Mouse (Mus musculus): ENCODE results near the gene Trio. TPM values are rescaled to one million over a fixed set of nuclear protein-coding genes. Genes with fewer than 3 reads are reported as not detected.

The Trio gene
- polyA plus RNA-seq, 1 experiment from 2014 or later: 2.8 TPM

DNA sequence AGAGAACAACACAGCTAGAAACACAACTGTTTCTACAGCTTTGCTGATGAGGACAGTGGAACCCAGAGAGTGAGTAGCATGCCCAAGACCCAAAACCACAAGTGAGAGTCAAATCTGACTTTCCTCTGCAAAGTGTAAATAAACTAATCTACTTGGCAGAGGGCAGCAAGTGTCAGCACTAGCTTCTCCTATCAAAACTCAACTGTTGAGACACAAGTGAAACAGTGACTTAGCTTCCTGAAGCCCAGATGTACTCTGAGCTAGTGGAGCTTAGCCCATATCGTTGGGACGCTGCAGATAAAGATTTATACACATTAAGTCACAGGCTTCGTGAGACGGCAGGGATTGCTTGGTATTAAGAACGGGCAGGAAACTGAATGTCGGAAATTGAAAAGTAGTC is 60.8 kb downstream of the Trio start:
- no peak overlapping the region for H3K27ac ChIP-seq (replicated peaks)
- H3K4me3 ChIP-seq (replicated peaks): no peak overlapping the region
- H3K36me3 ChIP-seq (replicated peaks): no peaks in the 10 kb centered on the region
- ATAC-seq (ENCODE audit: insufficient read depth): no peak
- no peak overlapping the region for H3K4me2 ChIP-seq
- 28% methylated on average over 6 of the region's 6 CpGs for WGBS (ENCODE audit: insufficient replicate concordance)
- H3K4me1 ChIP-seq (replicated peaks): peaks cover 16% of the 10 kb centered on the region
- no peaks in the 10 kb centered on the region for H3K9me3 ChIP-seq (replicated peaks)
- H3K27me3 ChIP-seq: no peaks in the 10 kb centered on the region
- no peak overlapping the region for H3K9ac ChIP-seq

DNA sequence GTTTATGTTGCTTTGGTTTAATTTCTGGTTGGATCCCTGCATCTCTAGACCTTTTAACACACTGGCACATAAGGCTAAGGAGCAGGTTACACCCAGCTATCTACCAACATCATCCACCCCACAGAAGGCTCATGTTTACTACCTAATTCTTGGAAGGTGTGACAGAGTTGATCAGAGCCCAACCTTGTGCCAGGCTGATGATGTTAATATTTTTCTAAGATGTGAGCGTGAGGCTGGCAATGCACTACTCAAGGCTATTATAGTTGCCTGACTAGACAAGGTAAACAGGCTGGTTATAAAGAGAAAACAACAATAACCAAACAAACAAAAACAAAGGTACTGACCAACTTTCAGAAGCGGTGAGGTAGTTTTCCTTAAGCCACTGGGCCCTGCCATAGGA is 62.1 kb downstream of the Trio start:
- Histone ChIP-seq H3K27ac (replicated peaks) (no peak overlapping the region), H3K4me1 (replicated peaks) (peaks cover 16% of the 10 kb centered on the region), H3K36me3 (replicated peaks) (no peaks in the 10 kb centered on the region), H3K9ac (no peak overlapping the region), H3K4me3 (replicated peaks) (no peak overlapping the region), H3K4me2 (no peak overlapping the region), H3K27me3 (no peaks in the 10 kb centered on the region), H3K9me3 (replicated peaks) (no peaks in the 10 kb centered on the region)
- no peak for ATAC-seq (ENCODE audit: insufficient read depth)
- 78% methylated on average over 2 of the region's 2 CpGs for WGBS (ENCODE audit: insufficient replicate concordance)

DNA sequence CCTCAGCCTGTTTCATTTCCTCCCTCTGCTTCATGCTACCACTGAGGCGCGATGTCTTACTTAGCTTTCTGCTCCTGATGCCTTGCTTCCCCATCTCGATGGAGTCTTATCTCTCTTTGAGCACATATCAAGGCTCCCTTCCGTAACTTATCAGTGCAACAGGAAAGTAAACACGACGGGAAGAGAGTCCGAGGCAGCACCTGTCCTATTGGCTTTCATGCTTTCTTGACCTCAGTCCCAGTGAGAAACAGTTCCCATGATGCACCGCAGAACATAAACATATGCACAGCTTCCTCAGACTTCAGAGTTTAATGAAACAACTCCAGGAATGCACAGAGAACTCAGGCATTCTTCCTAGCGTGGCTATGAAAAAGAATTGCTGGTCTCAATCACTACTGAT is 65.0 kb downstream of the Trio start:
- peaks cover 10% of the 10 kb centered on the region for H3K4me1 ChIP-seq (replicated peaks)
- no peaks in the 10 kb centered on the region for H3K27me3 ChIP-seq
- H3K27ac ChIP-seq (replicated peaks): no peak overlapping the region
- no peak overlapping the region for H3K4me2 ChIP-seq
- H3K4me3 ChIP-seq (replicated peaks): no peak overlapping the region
- H3K36me3 ChIP-seq (replicated peaks): no peaks in the 10 kb centered on the region
- ATAC-seq (ENCODE audit: insufficient read depth): no peak
- no peak overlapping the region for H3K9ac ChIP-seq
- WGBS (ENCODE audit: insufficient replicate concordance): 20% methylated on average over 9 of the region's 9 CpGs
- H3K9me3 ChIP-seq (replicated peaks): no peaks in the 10 kb centered on the region

DNA sequence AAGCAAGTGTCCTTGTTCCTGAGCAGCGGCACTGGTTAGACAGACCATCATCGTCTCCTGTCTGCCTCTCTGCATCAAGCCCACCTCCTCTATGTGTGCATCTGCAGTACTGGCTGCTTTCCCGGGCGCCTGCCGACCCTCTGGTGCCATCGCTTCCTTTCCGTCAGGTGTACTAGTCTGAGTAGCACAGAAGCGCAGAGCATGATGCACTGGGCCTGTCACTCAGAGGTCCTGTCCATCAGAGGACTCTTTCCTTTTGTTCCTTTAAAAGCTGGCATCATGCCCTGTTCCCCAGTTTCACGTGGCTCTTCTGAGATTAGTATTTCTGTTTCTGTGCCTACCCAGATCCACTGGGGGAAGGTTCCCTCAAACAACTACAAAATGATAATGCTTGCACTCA is 67.8 kb downstream of the Trio start:
- Histone ChIP-seq H3K9ac (no peak overlapping the region), H3K4me1 (replicated peaks) (peaks cover 14% of the 10 kb centered on the region), H3K27me3 (no peaks in the 10 kb centered on the region), H3K27ac (replicated peaks) (no peak overlapping the region), H3K9me3 (replicated peaks) (no peaks in the 10 kb centered on the region), H3K36me3 (replicated peaks) (no peaks in the 10 kb centered on the region), H3K4me3 (replicated peaks) (no peak overlapping the region), H3K4me2 (no peak overlapping the region)
- no peak for ATAC-seq (ENCODE audit: insufficient read depth)
- 66% methylated on average over 9 of the region's 9 CpGs for WGBS (ENCODE audit: insufficient replicate concordance)

DNA sequence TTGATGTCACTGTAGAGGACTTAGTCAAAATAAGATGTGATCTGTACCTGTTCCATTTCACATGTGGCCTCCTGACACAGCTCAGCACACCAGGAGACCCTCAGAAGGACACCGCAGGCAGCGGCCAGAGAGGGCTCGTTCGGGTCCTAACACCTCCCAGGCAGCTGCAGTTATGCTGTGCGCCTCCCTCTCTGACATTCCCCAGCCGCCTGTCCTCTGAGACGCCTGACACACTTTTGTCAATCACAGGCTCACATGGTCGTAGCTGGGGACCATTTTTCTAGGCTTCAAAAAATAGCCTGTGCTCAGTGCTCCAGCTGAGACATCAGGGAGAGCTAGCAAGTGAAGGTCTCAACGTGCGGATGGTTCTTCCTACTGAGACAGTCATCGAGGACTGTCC is 70.0 kb downstream of the Trio start:
- H3K4me1 ChIP-seq (replicated peaks): peaks cover 9% of the 10 kb centered on the region
- no peaks in the 10 kb centered on the region for H3K27me3 ChIP-seq
- ATAC-seq (ENCODE audit: insufficient read depth): no peak
- WGBS (ENCODE audit: insufficient replicate concordance): 62% methylated on average over 11 of the region's 11 CpGs
- no peak overlapping the region for H3K9ac ChIP-seq
- H3K9me3 ChIP-seq (replicated peaks): no peaks in the 10 kb centered on the region
- H3K4me2 ChIP-seq: no peak overlapping the region
- no peak overlapping the region for H3K27ac ChIP-seq (replicated peaks)
- no peaks in the 10 kb centered on the region for H3K36me3 ChIP-seq (replicated peaks)
- no peak overlapping the region for H3K4me3 ChIP-seq (replicated peaks)

DNA sequence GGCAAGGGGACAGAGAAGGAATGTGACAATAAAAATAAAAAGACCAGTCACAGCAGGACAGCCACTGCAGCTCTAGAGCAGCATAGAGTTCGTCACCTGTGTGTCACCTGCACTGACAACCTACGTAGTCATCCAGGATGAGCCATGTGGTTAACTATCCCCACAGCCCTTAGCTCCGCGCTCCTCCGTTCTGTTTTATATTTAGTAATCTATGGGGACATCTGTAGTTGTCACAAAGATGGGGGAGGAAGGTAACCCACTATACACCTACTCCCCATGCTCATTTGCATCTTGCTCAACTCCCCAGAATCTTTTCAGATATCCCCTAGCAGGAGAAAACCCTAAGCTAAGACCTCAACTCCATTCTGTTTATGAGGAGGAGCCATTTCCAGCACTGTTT is 71.3 kb downstream of the Trio start:
- 0 out of 2 replicates have a peak, but pooled peaks cover 4% of the 10 kb centered on the region for H3K4me1 ChIP-seq (replicated peaks)
- H3K9ac ChIP-seq: no peak overlapping the region
- no peaks in the 10 kb centered on the region for H3K36me3 ChIP-seq (replicated peaks)
- no peak overlapping the region for H3K27ac ChIP-seq (replicated peaks)
- H3K4me2 ChIP-seq: no peak overlapping the region
- no peaks in the 10 kb centered on the region for H3K9me3 ChIP-seq (replicated peaks)
- no peaks in the 10 kb centered on the region for H3K27me3 ChIP-seq
- no peak for ATAC-seq (ENCODE audit: insufficient read depth)
- 68% methylated on average over 5 of the region's 5 CpGs for WGBS (ENCODE audit: insufficient replicate concordance)
- no peak overlapping the region for H3K4me3 ChIP-seq (replicated peaks)

DNA sequence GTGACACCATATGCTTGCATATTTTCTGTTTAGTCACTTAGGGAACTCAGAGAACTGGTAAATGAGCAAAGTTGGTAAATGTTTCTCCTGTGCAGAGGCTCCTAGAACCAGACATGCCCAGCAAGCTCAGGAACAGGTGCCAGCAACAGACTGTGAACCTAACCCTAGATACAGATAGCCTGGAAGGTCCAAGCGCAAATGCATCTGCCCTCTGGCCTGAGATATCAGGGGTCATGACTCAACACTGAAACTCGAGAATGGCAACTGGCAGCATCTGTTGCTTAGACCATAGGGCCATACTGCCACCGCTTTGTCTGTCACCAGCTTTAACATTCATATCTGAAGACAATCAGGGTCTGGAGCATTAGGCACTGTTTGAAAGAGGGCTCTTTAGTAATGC is 72.1 kb downstream of the Trio start:
- Histone ChIP-seq H3K9ac (no peak overlapping the region), H3K4me3 (replicated peaks) (no peak overlapping the region)
- no peak for ATAC-seq (ENCODE audit: insufficient read depth)

DNA sequence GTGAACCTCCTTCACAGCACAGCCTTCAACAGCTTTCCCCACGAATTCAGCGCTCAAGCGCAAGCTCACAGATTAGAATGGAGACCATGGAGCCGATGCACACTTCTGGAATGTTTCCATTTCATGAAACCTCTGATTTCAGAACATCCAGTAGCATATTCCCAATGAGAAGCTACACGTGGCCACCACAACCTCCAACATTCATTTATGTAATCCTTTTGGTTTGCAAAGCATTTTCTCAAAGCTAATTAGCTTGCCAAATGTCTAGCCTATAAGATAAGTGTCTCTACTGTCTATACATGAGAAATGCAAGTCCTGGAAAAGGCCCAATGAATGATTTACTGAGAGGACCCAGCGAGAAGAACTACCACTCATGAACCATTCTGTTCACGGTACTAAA is 74.5 kb downstream of the Trio start:
- 0 out of 2 replicates have a peak, but pooled peaks cover 4% of the 10 kb centered on the region for H3K4me1 ChIP-seq (replicated peaks)
- H3K4me2 ChIP-seq: no peak overlapping the region
- WGBS (ENCODE audit: insufficient replicate concordance): 76% methylated on average over 7 of the region's 7 CpGs
- no peaks in the 10 kb centered on the region for H3K27me3 ChIP-seq
- no peak for ATAC-seq (ENCODE audit: insufficient read depth)
- no peaks in the 10 kb centered on the region for H3K36me3 ChIP-seq (replicated peaks)
- H3K4me3 ChIP-seq (replicated peaks): no peak overlapping the region
- no peak overlapping the region for H3K27ac ChIP-seq (replicated peaks)
- H3K9ac ChIP-seq: no peak overlapping the region
- no peaks in the 10 kb centered on the region for H3K9me3 ChIP-seq (replicated peaks)

More for the DNA sequence above, 72.1 kb downstream of the Trio start:
- H3K4me2 ChIP-seq: no peak overlapping the region
- 0 out of 2 replicates have a peak, but pooled peaks cover 4% of the 10 kb centered on the region for H3K4me1 ChIP-seq (replicated peaks)
- no peaks in the 10 kb centered on the region for H3K36me3 ChIP-seq (replicated peaks)
- H3K27ac ChIP-seq (replicated peaks): no peak overlapping the region
- H3K9me3 ChIP-seq (replicated peaks): no peaks in the 10 kb centered on the region
- no peaks in the 10 kb centered on the region for H3K27me3 ChIP-seq
- 63% methylated on average over 3 of the region's 3 CpGs for WGBS (ENCODE audit: insufficient replicate concordance)

DNA sequence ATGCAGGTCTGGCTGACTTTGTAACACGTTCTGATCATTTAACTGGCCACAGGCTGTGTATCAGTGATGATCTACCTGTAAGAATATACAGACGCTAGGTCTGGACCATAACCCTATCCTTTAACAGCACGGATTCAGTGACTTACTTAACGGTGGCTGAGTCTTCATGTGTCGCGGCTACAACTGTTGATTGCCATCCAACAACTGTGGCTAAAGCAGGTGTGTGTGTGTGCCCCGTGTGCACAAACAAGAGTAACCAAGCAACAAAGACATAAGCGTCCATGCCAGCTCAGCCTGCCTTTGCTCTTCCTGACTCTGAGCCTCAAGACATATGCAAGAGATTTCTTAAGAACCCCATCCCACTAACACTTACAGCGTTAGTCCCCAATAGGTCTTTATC is 76.5 kb downstream of the Trio start:
- H3K4me2 ChIP-seq: no peak overlapping the region
- H3K9me3 ChIP-seq (replicated peaks): no peaks in the 10 kb centered on the region
- H3K9ac ChIP-seq: no peak overlapping the region
- 0 out of 2 replicates have a peak, but pooled peaks cover 4% of the 10 kb centered on the region for H3K4me1 ChIP-seq (replicated peaks)
- H3K36me3 ChIP-seq (replicated peaks): no peaks in the 10 kb centered on the region
- no peak overlapping the region for H3K4me3 ChIP-seq (replicated peaks)
- H3K27me3 ChIP-seq: no peaks in the 10 kb centered on the region
- H3K27ac ChIP-seq (replicated peaks): no peak overlapping the region
- no peak for ATAC-seq (ENCODE audit: insufficient read depth)
- 70% methylated on average over 9 of the region's 9 CpGs for WGBS (ENCODE audit: insufficient replicate concordance)

DNA sequence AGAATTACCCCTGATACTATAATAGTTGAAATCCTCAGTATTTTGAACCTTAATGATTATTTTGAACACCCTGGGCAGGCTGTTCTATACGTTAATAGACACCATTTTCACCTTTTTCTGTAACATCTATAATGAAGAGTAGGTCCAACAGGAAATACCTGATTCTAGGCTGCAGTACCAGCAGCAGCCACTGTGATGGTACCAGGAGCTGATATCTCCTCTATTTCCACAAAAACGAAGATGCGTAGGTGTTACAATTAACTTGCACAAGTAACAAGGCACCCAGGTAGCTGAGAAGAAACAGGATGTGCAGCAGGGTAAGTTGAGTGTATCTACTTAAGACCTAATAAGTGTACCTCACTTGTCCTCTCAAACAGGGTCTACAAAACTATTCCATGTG is 77.8 kb downstream of the Trio start:
- Histone ChIP-seq H3K9me3 (replicated peaks) (no peaks in the 10 kb centered on the region), H3K36me3 (replicated peaks) (no peaks in the 10 kb centered on the region), H3K4me3 (replicated peaks) (no peak overlapping the region), H3K27me3 (no peaks in the 10 kb centered on the region), H3K4me2 (no peak overlapping the region), H3K4me1 (replicated peaks) (no peaks in the 10 kb centered on the region), H3K27ac (replicated peaks) (no peak overlapping the region), H3K9ac (no peak overlapping the region)
- ATAC-seq (ENCODE audit: insufficient read depth): no peak
- WGBS (ENCODE audit: insufficient replicate concordance): 66% methylated on average over 3 of the region's 3 CpGs

DNA sequence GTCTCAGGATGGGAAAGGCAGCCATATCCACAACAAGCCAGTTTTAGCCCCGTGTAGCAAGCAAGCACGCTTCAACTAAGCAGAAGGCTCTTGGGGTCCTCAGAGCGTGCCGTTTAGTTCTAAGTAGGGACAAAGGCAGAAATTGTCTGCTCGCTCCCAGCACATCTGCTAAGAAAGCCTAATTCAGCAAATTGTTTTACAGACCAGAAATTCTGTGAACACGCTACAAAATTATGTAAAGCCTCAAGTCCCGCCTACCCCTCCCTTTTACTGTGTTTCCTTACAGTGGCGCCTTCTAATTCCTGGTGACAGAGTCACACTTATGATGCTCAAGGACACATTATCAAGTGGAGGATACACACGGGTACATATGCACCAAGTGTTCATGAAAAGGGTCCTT is 80.1 kb downstream of the Trio start:
- no peak overlapping the region for H3K27ac ChIP-seq (replicated peaks)
- no peak overlapping the region for H3K4me3 ChIP-seq (replicated peaks)
- 66% methylated on average over 9 of the region's 9 CpGs for WGBS (ENCODE audit: insufficient replicate concordance)
- no peak overlapping the region for H3K4me2 ChIP-seq
- no peaks in the 10 kb centered on the region for H3K27me3 ChIP-seq
- H3K9me3 ChIP-seq (replicated peaks): no peaks in the 10 kb centered on the region
- no peak for ATAC-seq (ENCODE audit: insufficient read depth)
- H3K4me1 ChIP-seq (replicated peaks): no peaks in the 10 kb centered on the region; the same call in 1 of the 2 replicates
- H3K9ac ChIP-seq: no peak overlapping the region
- no peaks in the 10 kb centered on the region for H3K36me3 ChIP-seq (replicated peaks)

DNA sequence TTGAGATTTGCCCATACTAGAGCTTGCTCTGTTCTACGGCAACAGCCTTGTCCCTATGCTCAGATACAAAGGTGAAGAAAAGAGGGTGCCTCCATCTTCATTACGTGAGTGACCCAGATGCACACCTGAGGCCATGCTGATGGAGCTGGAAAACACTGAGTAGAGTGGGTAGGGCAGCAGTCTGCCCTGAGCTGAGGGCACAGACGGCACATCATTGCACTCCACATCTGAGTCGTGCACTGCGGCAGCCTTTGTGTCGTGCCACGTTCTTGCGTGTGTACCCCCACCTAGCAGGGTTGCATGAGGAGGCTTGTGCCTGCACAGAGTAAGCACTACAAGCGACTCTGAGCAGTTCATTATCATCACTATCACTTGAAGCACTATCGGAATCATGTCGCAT is 80.8 kb downstream of the Trio start:
- Histone ChIP-seq H3K27me3 (no peaks in the 10 kb centered on the region), H3K36me3 (replicated peaks) (no peaks in the 10 kb centered on the region), H3K27ac (replicated peaks) (no peak overlapping the region), H3K9me3 (replicated peaks) (no peaks in the 10 kb centered on the region), H3K9ac (no peak overlapping the region), H3K4me2 (no peak overlapping the region), H3K4me3 (replicated peaks) (no peak overlapping the region), H3K4me1 (replicated peaks) (no peaks in the 10 kb centered on the region; the same call in 1 of the 2 replicates)
- 77% methylated on average over 11 of the region's 11 CpGs for WGBS (ENCODE audit: insufficient replicate concordance)
- ATAC-seq (ENCODE audit: insufficient read depth): no peak

Data from liver, embryonic 15.5 days (tissue).